Mouse (Mus musculus) urinary bladder, postnatal 4 days (tissue): ENCODE results near the gene Nanp.

Experiments
- DNase-seq, 2 experiments: peaks; one replicate each; pipeline ENCODE4 v3.0.0; 2021 to 2022; ENCODE audit warnings: low spot score in 2 of 2

Nanp gene

DNA sequence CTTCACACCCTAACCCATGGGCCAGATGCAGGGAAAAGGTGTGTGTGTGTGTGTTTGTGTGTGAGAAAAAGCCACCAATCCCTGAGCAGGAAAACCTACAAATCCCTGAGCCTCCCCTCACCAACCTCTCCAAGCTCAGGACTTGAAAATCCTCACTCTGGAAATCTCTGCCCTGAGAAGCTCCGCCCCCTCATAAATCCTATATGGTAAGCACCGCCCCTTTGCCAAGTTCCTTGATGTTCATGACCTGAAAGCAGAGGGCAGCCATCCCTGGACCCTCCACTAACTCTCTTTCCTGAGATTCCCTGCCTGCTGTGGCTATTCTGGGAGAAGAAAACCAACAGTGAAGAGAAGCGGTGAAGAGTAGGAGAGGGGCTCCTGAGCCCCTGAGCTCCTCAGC, 40.2 kb downstream of the Nanp start:
- no peak for DNase-seq

DNA sequence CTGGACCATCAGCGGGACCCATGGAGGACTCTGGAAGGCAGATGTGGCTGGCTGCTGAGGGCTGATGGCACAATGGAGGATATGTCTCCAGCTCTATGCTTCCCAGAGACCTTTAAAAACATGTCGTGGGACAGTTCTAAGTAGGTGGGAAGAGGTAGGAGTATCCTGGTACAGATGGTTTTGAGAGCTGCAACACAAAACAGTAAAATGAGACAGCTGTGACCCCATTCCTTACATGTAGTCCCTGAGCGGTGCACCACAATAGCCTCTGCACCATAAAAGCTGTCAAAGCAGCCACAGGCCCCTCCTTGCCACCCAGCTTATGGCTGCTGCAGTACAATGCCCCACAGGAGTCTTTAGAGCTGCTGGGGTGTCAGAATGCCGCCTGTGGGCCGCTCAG, 41.6 kb downstream of the Nanp start:
- DNase-seq: no peak

DNA sequence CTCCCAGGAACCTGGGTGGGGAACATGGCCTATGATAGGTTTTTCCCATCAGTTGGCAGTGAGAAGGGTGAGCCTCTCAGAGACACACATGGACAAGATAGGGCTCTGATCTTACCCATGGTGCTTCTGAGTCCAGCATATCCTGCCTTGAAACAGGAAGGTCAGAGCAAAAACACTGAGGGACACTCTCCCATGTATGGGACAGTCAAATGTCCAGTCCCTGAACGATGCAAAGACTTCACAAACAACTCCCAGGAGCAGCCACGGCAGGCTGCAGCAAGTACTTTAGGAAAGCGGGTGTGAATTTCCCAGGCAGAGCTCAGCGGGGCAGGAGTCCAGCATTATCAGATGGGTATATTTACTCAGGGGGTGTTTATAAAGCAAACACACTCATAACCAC, 43.9 kb downstream of the Nanp start:
- no peak for DNase-seq

DNA sequence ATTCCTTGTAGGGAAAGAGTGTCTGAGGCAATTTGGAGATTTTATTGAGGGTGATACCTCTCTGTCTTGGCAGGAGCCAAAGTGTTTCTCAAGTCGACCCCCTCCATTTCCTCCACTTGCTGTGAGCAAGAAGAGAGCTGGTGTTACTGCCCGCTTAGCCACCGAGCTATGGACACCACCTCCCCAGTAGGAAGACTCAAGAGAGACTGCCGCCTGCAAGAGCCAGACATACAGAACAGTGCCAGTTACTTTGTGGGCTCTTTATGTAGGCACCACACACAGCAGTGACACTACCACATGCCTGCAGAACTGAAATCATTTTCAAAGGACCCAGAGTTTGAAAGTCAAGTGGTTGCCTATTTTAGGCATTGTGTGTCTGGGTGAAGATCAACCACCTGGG, 48.1 kb downstream of the Nanp start:
- peak in 1 of 2 experiments; percentile 33 for DNase-seq

DNA sequence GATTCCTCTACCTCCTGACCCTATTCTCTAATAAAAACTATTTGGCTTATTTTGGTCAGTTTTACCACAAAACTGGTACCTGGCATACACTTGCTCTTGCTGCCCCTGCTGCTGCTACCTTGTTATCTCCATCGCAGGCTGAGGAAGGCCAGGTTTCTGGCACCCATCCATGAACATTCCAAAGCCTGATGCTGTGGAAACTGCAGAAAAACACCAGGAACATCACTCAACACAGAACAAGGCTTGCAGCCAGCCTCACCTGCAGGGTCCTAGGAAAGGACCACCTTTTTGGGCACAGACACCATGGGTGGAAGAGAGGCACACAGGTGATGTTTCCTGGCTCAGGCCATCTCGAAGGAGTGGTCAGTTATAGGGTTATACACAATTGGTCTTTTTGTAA, 48.7 kb downstream of the Nanp start:
- peak in 1 of 2 experiments; percentile 55 for DNase-seq

DNA sequence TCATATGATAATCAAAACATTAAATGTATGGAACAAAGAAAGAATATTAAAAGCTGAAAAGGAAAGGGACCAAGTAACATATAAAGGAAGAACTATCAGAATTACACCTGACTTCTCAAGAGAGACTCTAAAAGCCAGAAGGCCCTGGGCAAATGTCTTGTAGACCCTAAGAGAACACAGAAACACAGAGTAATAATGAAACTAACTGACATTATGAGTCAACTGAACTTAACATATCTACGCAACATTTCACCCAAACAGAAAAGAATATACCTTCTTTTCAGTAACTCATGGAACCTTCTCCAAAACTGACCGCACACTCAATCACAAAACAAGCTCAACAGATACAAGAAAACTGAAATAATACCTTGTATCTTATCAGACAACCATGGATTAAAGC, 53.8 kb downstream of the Nanp start:
- DNase-seq: no peak

DNA sequence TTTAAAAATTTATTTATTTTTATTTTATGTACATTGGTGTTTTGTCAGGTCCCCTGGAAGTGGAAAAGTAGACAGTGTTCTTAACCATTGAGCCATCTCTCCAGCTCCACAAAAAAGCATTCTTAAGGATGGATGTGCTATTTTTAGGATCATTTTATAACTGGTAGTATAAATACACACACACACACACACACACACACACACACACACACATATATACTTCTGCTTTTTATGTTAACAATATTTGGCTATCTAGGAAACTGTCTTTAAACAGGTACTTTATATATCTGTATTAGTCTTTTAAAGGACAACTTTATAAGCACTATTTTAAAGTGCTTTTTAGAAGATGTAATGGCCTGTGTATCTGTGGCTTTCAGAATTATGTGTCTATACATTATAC, 57.1 kb downstream of the Nanp start:
- DNase-seq: no peak

DNA sequence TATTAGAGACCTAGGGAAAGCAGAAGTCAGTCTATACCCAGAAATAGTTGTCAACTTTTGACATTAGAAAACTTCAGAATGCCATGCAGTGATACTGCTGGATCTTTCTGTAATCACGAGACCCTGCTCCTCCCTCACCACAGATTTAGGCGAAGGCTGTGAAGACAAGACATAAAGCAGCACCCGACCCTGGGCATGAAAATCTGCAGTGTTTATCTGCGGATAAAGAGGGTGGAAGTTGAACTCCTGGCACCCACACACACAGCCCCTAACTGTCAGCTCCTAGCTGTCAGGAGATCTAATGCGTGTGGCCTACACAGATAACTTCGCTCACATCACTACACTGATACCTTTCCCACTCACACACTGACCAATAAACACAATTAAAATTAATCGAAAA, 57.7 kb downstream of the Nanp start:
- peak in 1 of 2 experiments; percentile 9 for DNase-seq

DNA sequence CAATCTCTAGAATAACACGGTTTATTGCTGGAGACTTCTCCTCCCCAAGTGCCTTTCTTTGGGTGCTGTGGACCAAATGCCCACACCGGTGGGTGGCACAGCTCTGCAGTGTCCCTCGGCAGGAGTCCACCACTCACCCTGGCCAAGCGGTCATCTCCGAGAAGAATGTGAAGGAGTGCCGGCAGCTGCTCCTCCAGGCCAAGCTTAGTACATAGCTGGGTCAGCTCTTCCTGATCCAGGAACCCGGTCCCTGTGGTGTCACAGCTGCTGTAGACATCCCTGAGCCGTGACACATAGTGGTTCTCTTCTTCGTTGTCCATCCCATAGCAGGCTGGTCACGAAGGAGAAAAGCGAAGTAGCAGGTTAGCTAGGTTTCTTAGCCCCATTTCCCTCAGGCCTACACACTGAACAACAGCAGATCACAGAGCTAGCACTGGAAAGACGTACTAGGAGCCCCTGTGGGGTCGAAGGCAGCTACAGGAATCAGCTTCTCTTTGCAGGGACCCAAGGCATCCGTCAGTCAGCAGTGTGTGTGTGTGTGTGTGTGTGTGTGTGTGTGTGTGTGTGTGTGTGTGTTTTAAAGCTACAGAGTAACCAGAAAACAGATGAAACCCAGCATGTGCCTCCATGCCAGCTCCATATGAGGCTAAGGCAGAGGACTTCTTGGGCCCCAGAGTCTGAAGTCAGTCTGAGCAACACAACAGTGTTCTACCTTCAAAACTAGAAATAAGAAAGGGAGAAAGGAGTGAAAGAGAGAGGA, 59.2 kb downstream of the Nanp start:
- peak; percentile 8 to 50 for DNase-seq
